Mouse (Mus musculus) ES-E14 (cell line): ENCODE measurements around the gene Gtsf2.

Experiments
- CHD2 ChIP-seq: IDR thresholded peaks from 2 replicates; pipeline ENCODE4 v1.6.1; 2014; ENCODE audit warnings: mild to moderate bottlenecking, low read depth, low read length, inconsistent platforms
- ZNF384 ChIP-seq: IDR thresholded peaks from 2 replicates; pipeline ENCODE4 v1.6.1; 2012; ENCODE audit warnings: low read depth, low read length, inconsistent platforms

DNA sequence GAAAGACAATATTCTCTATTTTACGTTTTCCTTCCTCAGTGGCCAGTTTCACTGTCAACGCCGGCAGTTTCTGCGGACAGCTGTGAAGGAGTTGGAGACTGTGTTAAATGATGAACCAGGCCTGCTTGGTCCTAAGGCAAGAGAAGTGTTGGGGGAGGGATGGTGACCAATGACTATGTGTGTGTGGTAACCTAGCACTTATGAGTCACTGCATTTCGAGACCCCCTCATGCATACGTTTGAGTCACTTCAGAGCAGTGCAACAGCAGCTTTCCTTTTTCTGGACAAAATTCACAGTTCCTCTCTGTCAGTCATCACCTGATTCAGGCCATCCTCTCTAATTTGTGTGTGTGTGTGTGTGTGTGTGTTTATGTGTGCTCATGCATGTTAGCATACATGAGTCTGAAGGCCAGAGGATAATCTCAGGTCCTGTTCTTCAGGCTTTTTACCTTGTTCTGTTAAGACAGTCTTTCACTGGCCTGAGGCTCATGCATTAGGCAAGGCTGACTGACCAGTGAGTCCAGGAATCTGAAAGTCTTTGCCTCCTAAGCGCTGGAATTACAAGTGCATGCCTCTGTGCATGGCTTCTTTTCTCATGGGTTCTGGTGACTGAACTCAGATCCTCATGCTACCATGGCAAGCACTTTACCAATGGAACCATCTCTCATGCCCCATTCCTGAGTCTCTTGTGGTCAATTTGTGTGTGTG lies 23.4 kb upstream of the Gtsf2 start:
- TF ChIP-seq ZNF384: no peak
- TF ChIP-seq CHD2: no peak
